Mouse (Mus musculus): ENCODE measurements around the gene Sp2. TPM values are rescaled to one million over a fixed set of nuclear protein-coding genes. Genes with fewer than 3 reads are reported as not detected.

The Sp2 gene
- polyA plus RNA-seq (2012; rRNA removed) = 16.6 and 18.3 TPM in 2 replicates

GRCm38 (mm10) chr11:96982859-96983258 lies at the start of gene Sp2:
Gene Sp2 (minus strand): TSS chr11:96982959.

DNA sequence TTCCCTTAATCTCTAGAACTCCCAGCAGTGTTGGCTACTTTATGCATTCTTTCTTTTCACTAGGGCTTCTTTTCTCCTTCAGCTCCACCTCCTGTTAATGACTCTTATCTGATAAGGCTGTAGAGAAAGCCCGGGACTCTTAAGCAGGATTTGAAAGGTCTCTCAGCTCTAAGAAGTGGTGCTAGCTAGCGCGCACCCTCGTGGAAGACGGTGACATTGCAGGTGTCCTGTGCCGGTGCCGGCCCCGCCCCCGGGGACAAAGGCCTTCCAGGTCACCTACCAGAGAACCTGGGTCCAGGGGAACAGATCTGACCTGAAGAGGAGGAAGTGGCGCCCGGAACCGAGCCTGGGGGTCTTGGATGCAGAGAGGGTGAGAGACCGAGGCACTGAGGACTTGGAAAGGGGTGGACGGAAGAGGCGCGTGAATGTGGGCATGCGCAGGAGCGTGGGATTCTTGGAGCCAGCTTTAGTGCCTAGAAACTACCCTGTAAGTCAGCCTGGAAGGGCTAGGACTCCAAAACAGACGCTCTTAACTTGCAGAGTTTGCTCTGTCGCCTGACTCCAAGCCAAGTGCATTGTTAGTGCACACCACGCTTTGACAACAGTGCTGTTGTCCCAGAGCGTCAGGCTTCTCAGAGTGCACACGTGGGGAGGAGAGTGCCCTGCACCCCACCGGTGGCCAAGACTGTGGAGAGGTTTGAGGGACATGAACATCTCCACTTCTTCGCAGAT lies 47.1 kb upstream of the Sp2 start, which contains the start of gene Scrn2:
Gene Scrn2, plus strand, starts transcription at position 253 of the 732 bp plus-strand sequence.

GRCm38 (mm10) chr11:97013121-97013670 lies 30.4 kb upstream of the Sp2 start, which contains the start of gene Sp6:
Gene Sp6 (plus strand): TSS chr11:97013394.

GRCm38 (mm10) chr11:96943746-96944304 lies 38.9 kb downstream of the Sp2 start, which contains the start of gene Pnpo:
Gene Pnpo (minus strand): TSS chr11:96943986.

GRCm38 (mm10) chr11:96928088-96928487 lies 54.7 kb downstream of the Sp2 start, which contains the start of gene Prr15l:
Gene Prr15l (plus strand): TSS chr11:96928104.

GRCm38 (mm10) chr11:96916044-96916884 lies 66.5 kb downstream of the Sp2 start, which contains the start of gene Cdk5rap3:
Gene Cdk5rap3 (minus strand): TSS chr11:96916496.

Other genes starting within 250 kb of the Sp2 start
- 19.0 and 19.1 TPM in 2 replicates for gene Snx11, start 205.4 kb downstream of the Sp2 start, polyA plus RNA-seq (2012; rRNA removed)
- gene Cbx1, start 193.8 kb downstream of the Sp2 start, polyA plus RNA-seq (2012; rRNA removed) = 20.4 and 20.9 TPM in 2 replicates
- 113 and 173 TPM in 2 replicates for gene Nfe2l1, start 153.0 kb downstream of the Sp2 start, polyA plus RNA-seq (2012; rRNA removed)
- gene Copz2, start 133.1 kb downstream of the Sp2 start, polyA plus RNA-seq (2012; rRNA removed) = 31.4 and 38.7 TPM in 2 replicates
- 36.7 and 41.5 TPM in 2 replicates for gene Cdk5rap3, start 66.5 kb downstream of the Sp2 start, polyA plus RNA-seq (2012; rRNA removed)
- gene Prr15l, start 54.9 kb downstream of the Sp2 start, polyA plus RNA-seq (2012; rRNA removed) = 237 and 308 TPM in 2 replicates
- gene Pnpo, start 39.0 kb downstream of the Sp2 start, polyA plus RNA-seq (2012; rRNA removed) = 63.6 and 72.4 TPM in 2 replicates
- gene Sp6, start 30.4 kb upstream of the Sp2 start, polyA plus RNA-seq (2012; rRNA removed) = 0.31 and 0.41 TPM in 2 replicates
- gene Scrn2, start 47.0 kb upstream of the Sp2 start, polyA plus RNA-seq (2012; rRNA removed) = 18.4 and 19.4 TPM in 2 replicates
- gene Lrrc46, start 58.4 kb upstream of the Sp2 start, polyA plus RNA-seq (2012; rRNA removed) = 0.21 and 0.41 TPM in 2 replicates
- 154 and 159 TPM in 2 replicates for gene Mrpl10, start 58.6 kb upstream of the Sp2 start, polyA plus RNA-seq (2012; rRNA removed)
- gene Osbpl7, start 67.7 kb upstream of the Sp2 start, polyA plus RNA-seq (2012; rRNA removed) = 43.5 and 50.6 TPM in 2 replicates
- 0.25 and 0.54 TPM in 2 replicates for gene Tbx21, start 132.4 kb upstream of the Sp2 start, polyA plus RNA-seq (2012; rRNA removed)
- gene Tbkbp1, start 168.5 kb upstream of the Sp2 start, polyA plus RNA-seq (2012; rRNA removed) = 7.7 and 7.8 TPM in 2 replicates
- gene Kpnb1, start 204.9 kb upstream of the Sp2 start, polyA plus RNA-seq (2012; rRNA removed) = 16.9 and 20.8 TPM in 2 replicates